Mouse (Mus musculus) liver, adult 2 months (tissue): ENCODE results near the gene Mesd.

Experiments
- CTCF ChIP-seq: fragments of 200-500 bp; IDR thresholded peaks from 2 replicates; pipeline ENCODE4 v1.5.1; 2011; ENCODE audit warnings: low read depth, low read length, control low read depth
- POLR2A ChIP-seq: fragments of 200-500 bp; IDR thresholded peaks from 2 replicates; pipeline ENCODE4 v1.6.1; 2011; ENCODE audit warnings: low read length, control low read depth; ENCODE audit not compliant: insufficient read depth; ENCODE audit errors: extremely low read depth

GRCm38 (mm10) chr7:83855203-83855602 is 29.1 kb upstream of the Mesd start:
- no peak for TF ChIP-seq CTCF
- no peak for TF ChIP-seq POLR2A
